Mouse (Mus musculus): Measurements from ENCODE around the gene Usp16. TPM values are rescaled to one million over a fixed set of nuclear protein-coding genes. Genes with fewer than 3 reads are reported as not detected.
A peak's percentile ranks its signal among the peaks of the same experiment; 100 is the strongest.

The Usp16 gene
- polyA plus RNA-seq, 1 experiment from 2014 or later: 42.4 TPM

DNA sequence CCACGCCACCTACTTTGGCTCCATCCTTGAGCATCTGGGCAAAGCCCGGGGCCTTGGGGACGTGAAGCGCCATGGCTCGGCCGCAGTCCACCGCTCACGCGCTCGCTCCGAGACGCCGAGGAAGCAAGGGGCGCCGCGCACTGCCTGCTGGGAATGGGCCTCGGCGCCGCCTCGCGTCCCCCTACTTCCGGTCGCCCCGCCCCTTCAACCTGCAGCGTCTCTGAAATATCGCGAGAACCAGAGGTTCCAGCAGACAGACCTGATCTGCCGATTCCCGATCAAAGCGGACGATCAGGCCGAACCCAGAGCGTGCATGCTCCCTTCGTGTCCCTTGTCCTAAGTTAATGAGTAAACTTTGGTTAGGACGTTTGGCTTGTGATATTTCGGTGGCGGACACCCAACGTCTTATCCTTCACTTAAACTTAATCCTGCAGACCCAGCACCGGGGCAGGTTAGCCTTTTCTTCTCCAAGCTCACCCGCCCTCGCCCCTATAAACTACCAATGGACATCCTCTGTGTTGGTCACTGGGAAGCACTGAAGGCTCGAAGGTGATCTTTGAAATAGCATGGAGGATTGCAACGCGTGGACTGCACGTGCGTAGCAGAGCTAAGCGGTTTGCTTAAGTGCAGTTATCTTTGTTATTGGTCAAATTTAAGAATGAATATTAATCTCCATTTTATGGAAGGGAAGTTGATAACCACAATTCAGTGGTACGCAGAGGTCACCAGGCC lies 41.4 kb downstream of the Usp16 start, which contains the start of gene Cct8:
Cct8 (minus strand) TSS at position 158 of the 732 bp plus-strand sequence.
- 1% methylated on average over 48 of the region's 48 CpGs for WGBS
- H3K9me3 ChIP-seq (replicated peaks): no peaks in the 10 kb centered on the region
- H3K4me1 ChIP-seq: peaks cover 15% of the 10 kb centered on the region
- peak; percentile 99 for DNase-seq (ENCODE audit: low spot score)
- peak within 1 kb of the TSS; percentile 97 for H3K27ac ChIP-seq
- H3K4me3 ChIP-seq: peak within 1 kb of the TSS; percentile 93
- H3K27me3 ChIP-seq (ENCODE audit: low read depth, poor library complexity, severe bottlenecking): no peaks in the 10 kb centered on the region
- H3K36me3 ChIP-seq: peaks cover 34% of the 10 kb centered on the region

DNA sequence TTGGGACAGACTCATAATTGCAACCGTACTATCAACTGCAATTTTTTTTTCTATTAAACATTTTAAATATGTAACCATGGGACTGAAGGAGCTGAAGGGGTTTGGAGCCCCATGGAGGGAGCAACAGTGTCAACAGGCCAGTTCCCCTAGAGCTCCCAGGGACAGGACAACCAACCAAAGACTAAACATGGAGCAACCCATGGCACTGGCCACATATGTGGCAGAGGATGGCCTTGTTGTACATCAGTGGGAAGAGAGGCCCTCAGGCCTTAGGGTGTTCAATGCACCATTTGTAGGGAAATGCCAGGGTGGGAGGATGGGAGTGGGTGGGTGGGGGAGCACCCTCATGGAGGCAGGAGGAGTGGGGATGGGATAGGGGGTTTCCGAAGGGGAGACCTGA lies 42.2 kb downstream of the Usp16 start:
- no peaks in the 10 kb centered on the region for H3K27me3 ChIP-seq (ENCODE audit: low read depth, poor library complexity, severe bottlenecking)
- H3K36me3 ChIP-seq: peaks cover 25% of the 10 kb centered on the region
- H3K4me3 ChIP-seq: peak overlapping the region; percentile 93
- 94% methylated on average over 2 of the region's 2 CpGs for WGBS
- peaks cover 18% of the 10 kb centered on the region for H3K4me1 ChIP-seq
- peak overlapping the region; percentile 97; the same call in 1 of the 2 replicates for H3K27ac ChIP-seq
- no peak for DNase-seq (ENCODE audit: low spot score)
- H3K9me3 ChIP-seq (replicated peaks): no peaks in the 10 kb centered on the region

DNA sequence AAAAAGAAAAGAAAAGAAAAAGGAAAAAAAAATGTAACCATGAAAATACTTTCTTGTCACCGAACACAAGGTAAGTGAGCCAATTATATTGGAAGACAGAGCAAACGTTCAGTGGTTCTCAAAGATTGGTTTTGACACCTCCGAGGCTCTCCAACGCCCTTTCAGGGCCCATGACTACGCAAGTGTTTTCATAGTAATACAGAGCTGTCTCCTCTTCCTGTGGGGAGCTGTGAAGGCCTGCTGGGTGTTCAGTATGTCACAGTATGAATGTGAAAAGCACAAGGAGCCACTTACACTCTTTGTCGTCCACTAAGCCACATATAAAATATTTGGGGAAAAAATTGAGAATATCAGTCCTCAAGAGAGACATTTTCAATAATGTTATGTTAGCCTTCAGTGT lies 42.7 kb downstream of the Usp16 start:
- H3K27me3 ChIP-seq (ENCODE audit: low read depth, poor library complexity, severe bottlenecking): no peaks in the 10 kb centered on the region
- no peak overlapping the region for H3K27ac ChIP-seq
- peak overlapping the region; percentile 93; the same call in 1 of the 2 replicates for H3K4me3 ChIP-seq
- H3K4me1 ChIP-seq: peaks cover 20% of the 10 kb centered on the region
- H3K36me3 ChIP-seq: peaks cover 21% of the 10 kb centered on the region
- no peaks in the 10 kb centered on the region for H3K9me3 ChIP-seq (replicated peaks)
- DNase-seq (ENCODE audit: low spot score): no peak
- WGBS: 94% methylated on average over 6 of the region's 6 CpGs

DNA sequence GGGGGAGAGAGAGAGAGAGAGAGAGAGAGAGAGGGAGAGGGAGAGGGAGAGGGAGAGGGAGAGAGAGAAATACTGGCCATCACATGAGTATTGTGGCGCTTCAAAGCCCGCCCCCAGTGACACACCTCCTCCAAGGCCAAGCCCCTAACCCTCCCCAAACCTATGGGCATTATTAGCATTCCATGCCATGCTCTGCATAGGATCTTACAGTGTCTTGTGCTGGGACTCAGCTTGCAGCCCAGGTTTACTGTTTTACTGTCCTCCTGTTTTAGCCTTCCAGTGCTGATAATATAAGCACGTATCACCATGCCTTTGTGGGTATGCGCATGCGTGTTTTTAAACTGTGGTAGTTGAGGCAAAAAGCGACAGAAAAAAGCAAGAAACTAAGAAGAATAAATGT lies 45.1 kb downstream of the Usp16 start:
- Histone ChIP-seq H3K9me3 (replicated peaks) (no peaks in the 10 kb centered on the region), H3K4me3 (no peak overlapping the region), H3K27me3 (ENCODE audit: low read depth, poor library complexity, severe bottlenecking) (no peaks in the 10 kb centered on the region), H3K27ac (no peak overlapping the region), H3K36me3 (0 out of 2 replicates have a peak, but pooled peaks cover 2% of the 10 kb centered on the region), H3K4me1 (peaks cover 14% of the 10 kb centered on the region)
- 64% methylated on average over 6 of the region's 6 CpGs for WGBS
- DNase-seq (ENCODE audit: low spot score): no peak

DNA sequence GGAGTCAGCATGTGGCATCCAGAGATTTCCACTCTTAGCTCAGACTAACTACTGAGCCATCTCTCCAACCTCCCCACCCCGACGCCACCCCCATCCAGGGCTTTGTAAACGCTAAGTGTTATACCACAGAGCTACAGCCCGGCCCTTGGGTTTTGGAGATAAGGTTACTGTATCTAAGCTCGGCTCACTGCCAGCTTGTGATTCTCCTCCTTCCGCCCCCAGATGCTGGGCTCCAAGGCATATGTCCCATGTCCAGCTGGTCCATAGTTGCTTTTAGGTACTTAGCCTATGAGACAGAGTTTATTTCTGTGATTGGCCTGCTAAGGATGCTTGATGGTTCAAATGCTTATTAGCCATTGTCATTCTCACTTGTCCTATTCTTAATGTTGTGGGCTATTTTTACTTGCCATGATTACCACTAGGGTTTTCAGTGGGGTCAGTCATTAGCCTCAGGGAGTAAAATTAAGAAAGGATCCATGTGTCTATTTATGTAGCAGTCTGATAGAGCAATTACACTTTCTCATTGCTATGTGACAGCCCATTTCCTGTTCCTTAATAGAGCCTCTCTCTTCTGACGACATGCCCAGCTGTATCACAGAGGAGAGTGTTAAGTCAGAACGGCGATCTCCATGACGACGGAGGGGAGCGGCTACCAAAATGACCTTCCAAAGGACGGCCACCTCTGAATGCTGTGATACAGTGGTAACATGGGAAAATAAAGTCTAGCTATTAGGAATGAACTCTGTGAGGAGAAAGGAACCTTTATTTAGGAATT lies 47.0 kb downstream of the Usp16 start:
- 58% methylated on average over 13 of the region's 13 CpGs for WGBS
- H3K27ac ChIP-seq: no peak overlapping the region

DNA sequence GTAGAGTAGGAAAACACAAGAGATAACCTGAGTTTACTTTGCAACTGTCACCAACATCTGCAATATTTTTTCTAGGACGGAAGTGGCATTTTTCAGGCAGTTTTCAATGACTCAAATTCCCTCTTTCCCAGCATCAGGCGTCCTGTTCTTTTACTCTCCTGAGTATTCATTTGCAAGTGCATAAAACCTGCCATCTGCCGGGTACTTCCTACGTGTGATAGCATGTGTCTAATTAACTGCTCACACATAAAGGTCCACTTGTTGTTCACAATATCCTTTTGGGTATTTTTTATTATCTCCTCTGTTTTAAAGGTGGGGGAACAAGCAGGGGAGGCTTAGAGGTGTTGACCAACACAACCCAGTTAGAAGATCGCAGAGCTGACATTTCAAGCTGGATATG lies 57.2 kb downstream of the Usp16 start:
- Histone ChIP-seq H3K9me3 (replicated peaks) (no peaks in the 10 kb centered on the region), H3K4me3 (no peak overlapping the region), H3K27me3 (ENCODE audit: low read depth, poor library complexity, severe bottlenecking) (no peaks in the 10 kb centered on the region), H3K27ac (no peak overlapping the region), H3K4me1 (no peaks in the 10 kb centered on the region), H3K36me3 (no peaks in the 10 kb centered on the region)
- WGBS: 78% methylated on average over 5 of the region's 5 CpGs
- DNase-seq (ENCODE audit: low spot score): no peak

More for the DNA sequence above, 47.0 kb downstream of the Usp16 start:
- Histone ChIP-seq H3K36me3 (0 out of 2 replicates have a peak, but pooled peaks cover 2% of the 10 kb centered on the region), H3K4me3 (no peak overlapping the region), H3K9me3 (replicated peaks) (no peaks in the 10 kb centered on the region), H3K4me1 (peaks cover 10% of the 10 kb centered on the region), H3K27me3 (ENCODE audit: low read depth, poor library complexity, severe bottlenecking) (no peaks in the 10 kb centered on the region)
- DNase-seq (ENCODE audit: low spot score): no peak

DNA sequence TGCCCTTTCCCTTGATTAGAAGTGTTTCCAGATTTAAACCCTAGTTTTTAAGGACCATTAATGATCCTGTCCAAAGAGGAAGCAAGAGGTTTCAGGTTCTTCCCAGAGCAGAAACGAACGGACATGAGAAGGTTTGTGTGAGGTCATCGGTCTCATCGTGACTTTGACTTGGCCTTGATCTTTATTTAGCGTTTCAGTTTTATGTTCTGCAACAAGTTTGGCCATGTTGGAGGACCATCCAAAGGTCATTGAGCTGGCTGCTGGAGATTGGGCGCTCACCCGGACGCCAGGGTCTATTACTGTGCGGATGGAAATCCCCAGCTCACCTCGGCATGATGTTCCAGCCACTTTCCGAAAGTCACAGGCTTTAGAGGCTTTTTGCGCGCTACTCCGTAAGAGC lies 57.8 kb downstream of the Usp16 start:
- Histone ChIP-seq H3K4me3 (no peak overlapping the region), H3K36me3 (no peaks in the 10 kb centered on the region), H3K9me3 (replicated peaks) (no peaks in the 10 kb centered on the region), H3K4me1 (no peaks in the 10 kb centered on the region), H3K27ac (no peak overlapping the region), H3K27me3 (ENCODE audit: low read depth, poor library complexity, severe bottlenecking) (no peaks in the 10 kb centered on the region)
- no peak for DNase-seq (ENCODE audit: low spot score)
- 92% methylated on average over 14 of the region's 14 CpGs for WGBS

DNA sequence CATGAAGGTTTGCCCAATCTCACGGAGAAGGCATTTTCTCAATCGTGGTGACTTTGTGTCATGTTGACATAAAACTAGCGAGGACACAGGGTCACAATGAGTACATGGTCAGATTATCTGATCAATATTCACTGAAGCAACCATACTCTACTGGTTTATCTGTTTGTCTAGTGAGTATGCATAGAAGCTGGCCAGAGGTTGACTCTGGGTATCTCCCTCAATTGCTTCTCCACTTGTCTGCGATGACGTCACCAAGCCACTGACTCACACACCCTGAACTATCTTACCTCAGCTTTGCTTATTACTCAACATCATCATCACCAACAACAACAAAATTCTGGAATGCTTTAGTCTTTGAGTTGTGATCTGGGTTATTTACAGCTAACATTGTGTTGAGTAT lies 69.7 kb downstream of the Usp16 start:
- Histone ChIP-seq H3K27ac (no peak overlapping the region), H3K4me1 (0 out of 2 replicates have a peak, but pooled peaks cover 4% of the 10 kb centered on the region), H3K36me3 (no peaks in the 10 kb centered on the region), H3K4me3 (no peak overlapping the region), H3K9me3 (replicated peaks) (0 out of 2 replicates have a peak, but pooled peaks cover 2% of the 10 kb centered on the region), H3K27me3 (ENCODE audit: low read depth, poor library complexity, severe bottlenecking) (no peaks in the 10 kb centered on the region)
- 90% methylated on average over 5 of the region's 5 CpGs for WGBS
- no peak for DNase-seq (ENCODE audit: low spot score)

DNA sequence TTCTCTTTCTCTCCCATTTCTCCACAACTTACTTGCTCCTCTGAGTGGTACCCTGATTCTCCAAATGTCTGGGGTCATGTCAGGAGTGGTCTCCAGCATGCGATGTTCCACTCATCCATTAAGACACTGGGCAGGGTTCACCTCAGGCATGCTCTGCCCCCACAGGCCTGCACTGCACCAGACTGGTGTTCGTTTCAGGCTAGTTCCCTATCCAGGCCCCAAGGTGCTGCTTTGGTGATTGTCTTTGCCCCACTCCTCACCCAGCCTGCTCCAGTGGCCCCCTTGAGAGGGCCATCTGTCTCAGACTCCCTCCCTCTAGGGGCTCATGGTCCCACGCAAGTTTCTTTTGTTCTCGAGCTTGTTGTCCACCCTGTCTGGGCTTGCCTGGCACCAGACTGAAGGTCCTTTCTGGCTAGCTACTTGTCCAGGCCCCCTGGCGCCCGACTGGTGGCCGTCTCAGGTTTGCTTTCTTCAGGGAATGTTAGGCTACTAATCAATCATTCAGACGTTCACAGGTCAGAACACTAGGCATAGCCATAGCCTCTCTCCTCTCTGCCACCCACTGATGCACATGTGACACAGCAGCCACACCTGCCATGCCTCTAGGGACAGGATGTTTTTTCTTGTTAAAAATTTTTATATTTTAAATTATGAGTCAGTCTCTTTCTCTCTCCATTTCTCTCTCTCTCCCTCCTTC lies 73.2 kb downstream of the Usp16 start:
- Histone ChIP-seq H3K9me3 (replicated peaks) (0 out of 2 replicates have a peak, but pooled peaks cover 2% of the 10 kb centered on the region), H3K27me3 (ENCODE audit: low read depth, poor library complexity, severe bottlenecking) (no peaks in the 10 kb centered on the region), H3K4me1 (0 out of 2 replicates have a peak, but pooled peaks cover 4% of the 10 kb centered on the region), H3K36me3 (no peaks in the 10 kb centered on the region), H3K27ac (no peak overlapping the region), H3K4me3 (no peak overlapping the region)
- DNase-seq (ENCODE audit: low spot score): no peak
- WGBS: 64% methylated on average over 8 of the region's 8 CpGs

DNA sequence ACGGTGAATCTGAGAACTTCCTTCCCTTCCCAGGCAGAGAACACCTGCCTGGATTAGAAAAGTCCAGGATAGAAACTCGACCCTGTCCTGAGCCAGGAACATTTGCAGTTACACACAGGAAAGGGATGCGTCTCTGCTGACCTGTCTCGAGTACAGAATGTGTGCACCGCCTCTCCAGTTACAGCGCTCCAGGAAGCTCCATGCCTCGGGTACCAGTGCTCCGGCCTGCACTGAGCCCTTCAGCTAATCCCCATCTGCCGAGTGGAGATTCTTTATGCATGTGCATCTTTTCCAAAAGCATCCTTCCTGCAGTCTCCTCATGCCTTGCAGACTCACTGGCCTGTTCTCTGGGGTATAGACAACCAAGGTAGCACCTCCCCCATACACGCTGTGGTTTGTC lies 74.3 kb downstream of the Usp16 start:
- Histone ChIP-seq H3K9me3 (replicated peaks) (0 out of 2 replicates have a peak, but pooled peaks cover 2% of the 10 kb centered on the region), H3K4me3 (no peak overlapping the region), H3K4me1 (0 out of 2 replicates have a peak, but pooled peaks cover 4% of the 10 kb centered on the region), H3K27ac (no peak overlapping the region), H3K36me3 (no peaks in the 10 kb centered on the region), H3K27me3 (ENCODE audit: low read depth, poor library complexity, severe bottlenecking) (no peaks in the 10 kb centered on the region)
- 81% methylated on average over 10 of the region's 10 CpGs for whole genome bisulfite sequencing
- DNase-seq (ENCODE audit: low spot score): no peak

All from limb, embryonic 10.5 days (tissue).